Mouse (Mus musculus) T-helper 2 cell (primary cell): ENCODE results near the gene Srsf6.
"Not testable (repeated sequence)": the region's sequence is repeated elsewhere in the genome, so short reads cannot be mapped to it uniquely, and the experiment has no call there.

Experiments
- in situ Hi-C: fragments of 300-600 bp; cut with MboI, MseI; formaldehyde crosslinking; loops from one replicate; pipeline ENCODE4 v1.15.1; 2025; ENCODE audit warnings: high pct_unique_total_duplicates

The Srsf6 gene

DNA sequence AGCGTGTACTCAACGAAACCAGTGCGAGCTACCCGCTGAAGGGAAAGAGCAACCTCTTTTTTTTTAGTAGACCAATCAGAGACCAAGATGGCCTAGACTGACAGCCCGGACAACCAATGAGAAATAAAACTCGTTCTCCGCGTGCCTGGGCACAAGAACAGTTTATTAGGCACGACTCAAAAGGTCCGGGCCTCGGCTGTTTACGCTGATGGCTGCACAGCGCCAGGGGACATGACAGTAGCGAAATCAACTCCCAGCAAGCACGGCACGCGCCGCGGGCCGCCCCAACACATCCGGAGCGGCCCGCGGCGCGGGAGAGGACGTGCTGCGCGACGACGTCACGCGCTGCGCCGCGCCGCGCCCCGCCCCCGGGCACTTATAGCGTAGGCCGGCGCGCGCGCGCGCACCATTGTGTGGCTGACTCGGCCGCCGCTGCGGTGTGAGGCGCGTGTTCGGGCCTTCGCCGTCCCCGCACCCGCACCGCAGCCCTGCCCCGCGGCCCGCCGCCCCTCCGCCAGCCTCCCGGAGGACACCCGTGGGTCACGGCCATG, at the start of gene Srsf6:
Gene Srsf6, plus strand, starts transcription at position 406 of the 551 bp plus-strand sequence.
- in situ Hi-C loops = loop anchor here (5.0 kb wide), 1 partner anchor 121 kb away; the partner anchor contains the start of gene Mybl2

- in situ Hi-C loops = no loop called here
Observed at GRCm38 (mm10) chr2:162884101-162884500, 47.2 kb upstream of the Srsf6 start.

GRCm38 (mm10) chr2:162887121-162887520, 44.2 kb upstream of the Srsf6 start:
- in situ Hi-C loops = no loop called here

DNA sequence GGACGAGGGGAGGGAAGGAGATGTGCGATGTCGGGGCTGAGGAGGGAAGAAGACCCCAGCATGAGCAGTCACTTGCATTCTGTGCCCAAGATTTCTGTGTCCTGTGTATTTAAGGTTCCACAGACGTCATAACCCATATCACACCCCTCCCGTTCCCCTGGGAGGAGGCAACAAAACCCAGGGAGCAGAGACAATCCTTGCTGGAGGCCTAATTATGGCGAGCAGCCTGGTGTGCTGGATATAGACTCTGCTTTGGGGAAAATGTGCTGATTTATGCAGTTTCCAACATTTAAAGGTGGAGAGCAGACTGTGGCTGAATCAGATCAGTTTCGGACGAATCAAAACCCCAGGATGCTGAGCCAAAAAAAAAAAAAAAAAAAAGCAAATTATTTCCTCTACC, 42.7 kb upstream of the Srsf6 start:
- in situ Hi-C loops = no loop called here

GRCm38 (mm10) chr2:162889191-162889590, 42.1 kb upstream of the Srsf6 start:
- in situ Hi-C loops = no loop called here

DNA sequence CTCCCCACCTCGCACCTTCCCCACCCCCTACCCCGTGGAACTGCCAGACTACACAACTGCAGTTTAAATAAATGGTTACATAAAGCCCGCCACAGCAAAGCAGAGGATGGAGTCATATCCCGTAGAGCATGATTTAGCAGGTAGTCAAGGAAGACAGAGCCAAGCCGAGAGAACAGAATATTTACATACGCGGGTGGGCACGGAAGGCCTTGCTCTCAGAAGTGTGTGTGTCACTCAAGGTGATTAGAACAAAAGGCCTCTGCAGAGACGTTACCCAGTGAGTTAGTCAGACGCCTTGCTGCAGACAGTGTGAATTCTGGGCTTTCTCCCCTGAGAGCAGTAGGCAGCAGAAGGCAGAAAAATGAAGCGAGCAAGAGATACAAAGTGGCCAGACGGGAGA, 41.6 kb upstream of the Srsf6 start:
- in situ Hi-C loops = no loop called here

GRCm38 (mm10) chr2:162892979-162893378, 38.3 kb upstream of the Srsf6 start:
- in situ Hi-C loops = not testable (repeated sequence)

DNA sequence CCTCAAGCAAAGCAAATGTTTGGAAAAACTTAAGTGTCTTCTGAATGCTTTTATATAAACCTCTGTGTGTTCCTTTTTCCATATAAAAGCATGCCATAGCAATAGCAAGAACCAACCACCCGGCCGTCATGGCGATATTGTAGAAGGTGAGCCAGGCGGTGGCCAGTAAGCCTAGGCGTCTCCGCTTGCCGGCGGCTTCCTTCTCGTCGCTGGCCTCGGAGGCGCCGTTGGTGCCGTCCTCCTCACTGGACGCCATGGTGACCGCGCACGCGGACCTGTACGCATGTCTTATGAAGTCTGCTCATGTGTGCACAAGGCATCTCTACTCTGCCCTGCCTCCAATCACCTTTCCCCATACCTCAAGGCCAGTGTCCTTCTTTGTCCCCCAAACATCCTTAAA, 32.1 kb upstream of the Srsf6 start:
- in situ Hi-C loops = not testable (repeated sequence)

DNA sequence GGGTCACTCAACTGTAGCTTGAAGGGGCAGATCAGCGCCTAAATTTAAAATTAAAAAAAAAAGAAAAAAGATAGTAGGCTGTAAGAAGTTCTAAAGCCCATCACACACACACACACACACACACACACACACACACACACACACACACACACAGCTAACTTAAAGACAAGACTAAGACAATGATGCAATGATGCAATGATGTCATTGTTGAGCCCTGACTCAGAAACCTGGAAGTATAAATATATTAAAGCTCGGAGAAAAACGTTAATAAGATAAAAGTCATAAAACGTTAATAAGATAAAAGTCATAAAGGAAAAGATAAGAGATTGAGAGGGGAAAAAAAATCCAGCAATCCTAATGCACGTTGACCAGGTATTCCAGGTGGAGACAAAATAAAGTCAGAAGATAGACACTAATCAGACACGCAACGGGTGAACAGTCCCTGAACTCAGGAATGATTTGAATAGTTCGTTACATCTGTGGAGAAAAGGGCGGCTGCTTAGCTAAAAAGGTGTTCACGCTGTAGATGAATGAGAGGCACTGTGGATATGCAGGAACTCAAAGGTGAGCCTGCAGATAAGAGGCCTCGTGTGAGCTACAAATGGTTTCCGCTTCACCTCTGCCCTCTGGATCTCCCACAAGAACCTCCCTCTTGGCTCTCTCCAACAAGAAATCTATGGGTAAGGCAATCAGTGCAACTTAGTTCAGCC, 31.3 kb upstream of the Srsf6 start:
- in situ Hi-C loops = no loop called here

- in situ Hi-C loops = no loop called here
Observed at GRCm38 (mm10) chr2:162900590-162900916, 30.8 kb upstream of the Srsf6 start.

DNA sequence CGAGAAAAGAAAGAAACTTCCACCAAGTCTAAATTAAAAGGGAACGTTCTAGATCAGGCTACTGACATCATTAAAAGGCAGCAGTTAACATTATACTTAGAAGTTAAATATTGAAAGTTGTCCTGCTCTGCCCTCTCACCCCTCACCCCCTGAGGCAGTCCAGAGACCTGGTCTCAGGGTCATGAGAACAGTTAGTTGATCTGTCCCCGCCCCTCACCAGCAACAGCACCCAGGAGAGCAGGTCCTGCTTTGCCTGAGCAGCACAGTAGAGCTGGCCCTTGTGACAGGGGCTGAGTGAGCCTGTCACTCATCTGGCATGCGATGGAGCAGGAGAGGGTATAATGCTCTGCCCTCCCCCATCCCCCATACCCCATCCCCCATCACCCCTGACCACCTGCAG, 25.4 kb upstream of the Srsf6 start:
- in situ Hi-C loops = no loop called here

DNA sequence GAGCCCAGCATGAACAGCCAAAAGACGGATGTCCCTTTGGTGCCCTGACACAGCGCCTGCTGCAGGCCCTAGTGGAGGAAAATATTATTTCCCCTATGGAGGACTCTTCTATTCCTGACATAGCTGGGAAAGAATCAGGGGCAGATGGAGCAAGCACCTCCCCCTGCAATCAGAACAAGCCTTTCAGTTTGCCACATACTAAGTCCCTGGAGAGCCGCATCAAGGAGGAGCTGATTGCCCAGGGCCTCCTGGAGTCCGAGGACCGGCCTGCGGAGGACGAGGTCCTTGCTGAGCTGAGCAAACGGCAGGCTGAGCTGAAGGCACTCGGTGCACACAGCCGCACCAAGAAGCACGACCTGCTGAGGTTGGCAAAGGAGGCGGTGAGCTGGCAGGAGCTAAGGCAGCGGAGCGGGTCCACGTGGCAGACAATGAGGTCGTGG, 23.3 kb upstream of the Srsf6 start:
- in situ Hi-C loops = no loop called here

DNA sequence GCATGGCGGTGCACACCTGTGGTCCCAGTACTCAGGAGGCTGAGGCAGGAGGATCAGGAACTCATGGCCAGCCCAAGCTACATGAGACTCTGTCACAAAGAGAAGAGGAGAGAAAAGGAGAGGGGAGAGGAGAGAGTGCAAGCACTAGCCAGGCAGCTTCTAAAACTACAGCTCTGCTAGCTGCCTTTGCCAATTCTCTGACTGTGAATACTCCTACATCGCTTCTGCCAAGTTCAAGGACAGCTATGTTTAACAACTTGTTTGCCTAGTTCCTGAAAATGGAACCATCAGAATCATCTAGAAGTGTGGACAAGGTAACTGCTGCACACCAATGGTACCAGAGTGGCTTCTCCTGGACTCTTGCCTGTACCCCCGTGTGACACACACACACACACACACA, 17.3 kb upstream of the Srsf6 start:
- in situ Hi-C loops = no loop called here

- in situ Hi-C loops = no loop called here
Observed at GRCm38 (mm10) chr2:162914519-162914918, 16.8 kb upstream of the Srsf6 start.

- in situ Hi-C loops = loop anchor here (5.0 kb wide), 2 partner anchors 92 to 412 kb away; no protein-coding TSS in a partner anchor
Observed at GRCm38 (mm10) chr2:162919926-162920325, 11.4 kb upstream of the Srsf6 start.

- in situ Hi-C loops = loop anchor here (5.0 kb wide), 2 partner anchors 90 to 410 kb away; no protein-coding TSS in a partner anchor
Observed at GRCm38 (mm10) chr2:162922183-162922582, 9.1 kb upstream of the Srsf6 start.

- in situ Hi-C loops = loop anchor here (5.0 kb wide), 2 partner anchors 89 to 409 kb away; no protein-coding TSS in a partner anchor
Observed at GRCm38 (mm10) chr2:162922834-162923233, 8.5 kb upstream of the Srsf6 start.

DNA sequence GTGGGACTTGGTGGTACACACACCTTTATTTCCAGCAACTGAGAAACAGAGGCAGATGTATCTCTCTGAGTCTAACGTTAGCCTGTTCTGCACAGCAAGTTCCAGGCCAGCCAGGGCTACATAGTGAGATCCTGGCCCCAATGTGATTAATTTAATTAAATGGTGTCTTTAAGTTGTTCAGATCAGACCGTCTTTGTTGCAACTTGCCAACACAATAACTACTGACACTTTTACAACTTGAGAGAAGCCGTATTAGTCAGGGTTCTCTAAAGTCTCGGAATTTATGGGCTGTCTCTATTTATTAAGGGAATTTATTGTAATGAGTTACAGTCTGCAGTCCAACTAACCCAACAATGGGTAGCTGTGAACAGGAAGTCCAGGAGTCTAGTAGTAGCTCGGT, 7.2 kb upstream of the Srsf6 start:
- in situ Hi-C loops = loop anchor here (5.0 kb wide), 2 partner anchors 88 to 408 kb away; no protein-coding TSS in a partner anchor

- in situ Hi-C loops = no loop called here
Observed at GRCm38 (mm10) chr2:162927918-162928585, 3.3 kb upstream of the Srsf6 start.

DNA sequence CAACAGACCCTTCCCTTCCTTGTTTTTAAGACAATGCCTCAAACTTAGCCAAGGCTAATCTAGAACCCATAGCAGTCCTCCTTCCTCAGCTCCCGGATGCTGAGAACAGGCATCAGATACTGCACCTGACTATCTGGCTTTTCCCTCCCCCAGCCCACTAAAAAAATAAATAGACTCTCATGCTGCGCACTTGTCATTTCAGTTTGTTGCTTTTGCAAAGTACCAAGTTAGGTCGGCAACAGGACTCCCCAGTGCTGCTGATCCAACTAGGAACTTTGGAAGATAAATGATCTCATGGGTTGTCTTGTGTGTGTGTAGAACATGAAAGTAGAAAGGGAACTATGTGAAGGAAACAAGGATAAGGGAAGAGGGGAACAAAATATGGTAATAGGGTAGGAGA, 1.6 kb upstream of the Srsf6 start:
- in situ Hi-C loops = loop anchor here (5.0 kb wide), 1 partner anchor 123 kb away; the partner anchor contains the start of gene Mybl2

DNA sequence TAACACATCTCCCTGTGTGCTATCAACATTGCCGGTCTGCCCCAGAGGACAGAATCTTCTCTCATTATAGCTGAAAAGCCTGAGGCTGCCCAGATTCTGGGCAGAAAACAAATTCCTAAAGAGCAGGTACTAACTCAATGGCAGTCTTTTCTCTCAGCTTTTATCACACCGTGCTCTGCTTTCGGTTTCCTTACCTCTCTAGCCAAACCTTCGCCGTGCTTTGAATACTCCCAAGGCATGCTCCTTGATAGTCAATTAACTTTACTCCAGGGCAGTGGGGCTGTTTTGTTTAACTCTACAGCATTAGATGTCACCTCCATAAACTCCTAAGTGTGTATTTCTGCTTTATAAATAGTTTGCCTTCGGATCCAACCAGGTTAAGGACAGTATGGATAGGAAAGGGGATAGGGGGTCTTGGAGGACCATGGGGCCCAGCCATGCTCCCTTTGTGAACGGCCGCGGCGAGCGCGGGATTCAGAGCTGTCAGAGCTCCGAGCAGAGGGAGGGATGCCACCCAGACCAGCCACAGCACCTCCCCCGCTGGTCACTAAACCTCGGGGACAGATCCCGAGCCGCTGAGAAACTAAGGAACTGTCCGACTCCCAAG, 709 bp upstream of the Srsf6 start:
- in situ Hi-C loops = loop anchor here (5.0 kb wide), 1 partner anchor 122 kb away; the partner anchor contains the start of gene Mybl2
